Comparison of ENCODE assay signal across 7 mouse cellular contexts in the genomic region with DNA sequence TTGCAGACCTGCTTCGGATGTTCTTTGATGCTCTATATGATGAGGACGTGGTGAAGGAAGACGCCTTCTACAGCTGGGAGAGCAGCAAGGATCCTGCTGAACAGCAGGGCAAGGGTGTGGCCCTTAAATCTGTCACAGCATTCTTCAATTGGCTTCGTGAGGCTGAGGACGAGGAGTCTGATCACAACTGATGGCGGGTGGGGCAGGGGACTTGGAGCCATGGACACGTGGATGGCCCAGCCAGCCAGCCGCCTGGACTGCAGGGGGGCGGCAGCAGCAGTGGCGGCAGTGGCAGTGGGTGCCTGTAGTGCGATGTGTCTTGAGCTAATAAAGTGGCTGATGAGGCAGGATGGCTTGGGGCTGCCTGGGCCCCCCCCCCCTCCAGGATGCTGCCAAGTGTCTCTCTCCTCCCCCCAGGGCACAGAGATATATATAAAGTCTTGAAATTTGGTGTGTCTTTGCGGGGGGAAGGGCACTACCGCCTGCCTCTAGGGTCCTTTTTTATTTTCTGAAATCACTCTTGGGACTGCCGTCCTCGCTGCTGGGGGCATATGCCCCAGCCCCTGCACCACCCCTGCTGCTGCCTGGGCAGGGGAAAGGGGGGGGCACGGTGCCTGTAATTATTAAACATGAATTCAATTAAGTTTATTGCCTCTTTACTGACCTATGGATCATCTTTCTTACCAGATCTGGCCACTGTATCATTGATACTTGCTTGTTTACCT. TPM values are rescaled to one million over a fixed set of nuclear protein-coding genes. Genes with fewer than 3 reads are reported as not detected.
DNase-seq lines count a peak whose midpoint lies in the region; ATAC-seq and TF ChIP-seq lines count a peak whose summit lies in the region.

No protein-coding gene starts in this region.

- WGBS in liver, embryonic 11.5 days, result 53% methylated on average over 16 of the region's 16 CpGs
- 36% methylated on average over 16 of the region's 16 CpGs for WGBS in embryonic facial prominence, embryonic 14.5 days
- WGBS in intestine, embryonic 16.5 days, result 47% methylated on average over 16 of the region's 16 CpGs
- 31% methylated on average over 16 of the region's 16 CpGs for WGBS in olfactory bulb, adult 2 months

- H3K36me3 ChIP-seq in liver, embryonic 11.5 days (ENCODE audit: control insufficient read depth, insufficient read depth, low read length), result peaks cover 40% of the 10 kb centered on the region
- H3K36me3 ChIP-seq in embryonic facial prominence, embryonic 14.5 days (ENCODE audit: control insufficient read depth, insufficient read depth, low read length), result peaks cover 51% of the 10 kb centered on the region
- H3K36me3 ChIP-seq in intestine, embryonic 16.5 days (ENCODE audit: control insufficient read depth, insufficient read depth, low read length), result peaks cover 18% of the 10 kb centered on the region

- H3K4me1 ChIP-seq in liver, embryonic 11.5 days (replicated peaks; ENCODE audit: control insufficient read depth, insufficient read depth, low read length), result peaks cover 30% of the 10 kb centered on the region
- H3K4me1 ChIP-seq in embryonic facial prominence, embryonic 14.5 days (ENCODE audit: control insufficient read depth, insufficient read depth, low read length), result peaks cover 15% of the 10 kb centered on the region
- H3K4me1 ChIP-seq in intestine, embryonic 16.5 days (ENCODE audit: control insufficient read depth, insufficient read depth, low read length), result peaks cover 19% of the 10 kb centered on the region
- peaks cover 28% of the 10 kb centered on the region for H3K4me1 ChIP-seq in olfactory bulb, adult 2 months (ENCODE audit: control insufficient read depth, insufficient read depth, low read length)

- ATAC-seq in liver, embryonic 11.5 days (replicated peaks; ENCODE audit: low FRiP score), result no peak
- no peak for ATAC-seq in embryonic facial prominence, embryonic 14.5 days (ENCODE audit: low read depth)
- peak; percentile 9 for ATAC-seq in intestine, embryonic 16.5 days

- peak overlapping the region; percentile 98 for H3K4me2 ChIP-seq in liver, embryonic 11.5 days
- peak overlapping the region; percentile 94 for H3K4me2 ChIP-seq in embryonic facial prominence, embryonic 14.5 days (ENCODE audit: low read depth, low read length)
- H3K4me2 ChIP-seq in intestine, embryonic 16.5 days (ENCODE audit: low read depth, low read length), result peak overlapping the region; percentile 95; the same call in 1 of the 2 replicates

- H3K4me3 ChIP-seq in liver, embryonic 11.5 days (ENCODE audit: low read depth, low read length), result peak overlapping the region; percentile 72; the same call in 1 of the 2 replicates
- H3K4me3 ChIP-seq in embryonic facial prominence, embryonic 14.5 days (ENCODE audit: low read depth, low read length), result peak overlapping the region; percentile 63
- no peak overlapping the region for H3K4me3 ChIP-seq in intestine, embryonic 16.5 days (ENCODE audit: low read length)
- no peak overlapping the region for H3K4me3 ChIP-seq in olfactory bulb, adult 2 months (ENCODE audit: insufficient read depth, low read depth, low read length)

- peaks cover 19% of the 10 kb centered on the region for H3K27me3 ChIP-seq in liver, embryonic 11.5 days (replicated peaks; ENCODE audit: control insufficient read depth, insufficient read depth, low read length)
- H3K27me3 ChIP-seq in embryonic facial prominence, embryonic 14.5 days (replicated peaks; ENCODE audit: control insufficient read depth, insufficient read depth, low read length), result no peaks in the 10 kb centered on the region
- no peaks in the 10 kb centered on the region; the same call in 1 of the 2 replicates for H3K27me3 ChIP-seq in intestine, embryonic 16.5 days (replicated peaks; ENCODE audit: control insufficient read depth, insufficient read depth, low read length)

- H3K27ac ChIP-seq in liver, embryonic 11.5 days (ENCODE audit: low read depth, low read length), result no peak overlapping the region; the same call in 1 of the 2 replicates
- peak overlapping the region; percentile 92 for H3K27ac ChIP-seq in embryonic facial prominence, embryonic 14.5 days (replicated peaks; ENCODE audit: low read depth, low read length)
- H3K27ac ChIP-seq in intestine, embryonic 16.5 days (ENCODE audit: low read length), result no peak overlapping the region
- H3K27ac ChIP-seq in olfactory bulb, adult 2 months (ENCODE audit: insufficient read depth, low read depth, low read length), result 0 out of 2 replicates have a peak overlapping the region, but pooled peaks have one; percentile 18

- H3K9ac ChIP-seq in liver, embryonic 11.5 days (ENCODE audit: low read depth, low read length), result no peak overlapping the region
- peak overlapping the region; percentile 79; the same call in 1 of the 2 replicates for H3K9ac ChIP-seq in embryonic facial prominence, embryonic 14.5 days (ENCODE audit: low read depth, low read length)
- no peak overlapping the region for H3K9ac ChIP-seq in intestine, embryonic 16.5 days (ENCODE audit: low read depth, low read length)

- no peak for TF ChIP-seq POLR2A in olfactory bulb, adult 2 months (IDR thresholded peaks at IDR 0.05; ENCODE audit: insufficient read depth, low read depth, low read length)

- no peak for TF ChIP-seq CTCF in olfactory bulb, adult 2 months (IDR thresholded peaks at IDR 0.05; ENCODE audit: insufficient read depth, low read depth, low read length)

- no peak for DNase-seq in liver, embryonic 11.5 days (ENCODE audit: low spot score)
- DNase-seq in liver, result no peak
- no peak for DNase-seq in embryonic facial prominence, embryonic 14.5 days (ENCODE audit: low spot score)
- DNase-seq in kidney, postnatal 36 days, result no peak
- no peak for DNase-seq in ovary, postnatal 10 days (ENCODE audit: low spot score)

- no peaks in the 10 kb centered on the region for H3K9me3 ChIP-seq in liver, embryonic 11.5 days (ENCODE audit: control insufficient read depth, low read length)
- no peaks in the 10 kb centered on the region for H3K9me3 ChIP-seq in embryonic facial prominence, embryonic 14.5 days (ENCODE audit: control insufficient read depth, low read length)
- H3K9me3 ChIP-seq in intestine, embryonic 16.5 days (ENCODE audit: control insufficient read depth, low read length), result no peaks in the 10 kb centered on the region

RNA-seq across cellular contexts. Expression of a gene that starts 0.6 kb away (rescaled TPM):
- polyA plus RNA-seq in liver, embryonic 11.5 days (2014; fragmentation: Nextera tagmentation; extraction: Ambion mirVana), result 2.1 TPM in 2 replicates
- 10.9 and 11.2 TPM in 2 replicates for polyA plus RNA-seq in embryonic facial prominence, embryonic 14.5 days (2014; fragmentation: Nextera tagmentation; extraction: Ambion mirVana)
- 6.2 and 6.8 TPM in 2 replicates for polyA plus RNA-seq in intestine, embryonic 16.5 days (2015; fragmentation: Nextera tagmentation; extraction: Ambion mirVana)
- polyA plus RNA-seq in olfactory bulb, adult 2 months (2012; ENCODE audit: insufficient read depth, insufficient read length, low replicate concordance, missing spikeins), result not detected in 2 replicates

RNA-seq across cellular contexts. Expression of a gene that starts 24.3 kb away (rescaled TPM):
- polyA plus RNA-seq in liver, embryonic 11.5 days (2014; fragmentation: Nextera tagmentation; extraction: Ambion mirVana), result 185 and 196 TPM in 2 replicates
- polyA plus RNA-seq in embryonic facial prominence, embryonic 14.5 days (2014; fragmentation: Nextera tagmentation; extraction: Ambion mirVana), result 153 and 157 TPM in 2 replicates
- 158 and 162 TPM in 2 replicates for polyA plus RNA-seq in intestine, embryonic 16.5 days (2015; fragmentation: Nextera tagmentation; extraction: Ambion mirVana)
- 96.5 and 986 TPM in 2 replicates for polyA plus RNA-seq in olfactory bulb, adult 2 months (2012; ENCODE audit: insufficient read depth, insufficient read length, low replicate concordance, missing spikeins)

RNA-seq across cellular contexts. Expression of a gene that starts 25.1 kb away (rescaled TPM):
- polyA plus RNA-seq in liver, embryonic 11.5 days (2014; fragmentation: Nextera tagmentation; extraction: Ambion mirVana), result 124 and 127 TPM in 2 replicates
- polyA plus RNA-seq in embryonic facial prominence, embryonic 14.5 days (2014; fragmentation: Nextera tagmentation; extraction: Ambion mirVana), result 107 and 115 TPM in 2 replicates
- 84.5 and 95.5 TPM in 2 replicates for polyA plus RNA-seq in intestine, embryonic 16.5 days (2015; fragmentation: Nextera tagmentation; extraction: Ambion mirVana)
- not detected in 2 replicates for polyA plus RNA-seq in olfactory bulb, adult 2 months (2012; ENCODE audit: insufficient read depth, insufficient read length, low replicate concordance, missing spikeins)

RNA-seq across cellular contexts. Expression of a gene that starts 25.1 kb away (rescaled TPM):
- 14.4 and 15.3 TPM in 2 replicates for polyA plus RNA-seq in liver, embryonic 11.5 days (2014; fragmentation: Nextera tagmentation; extraction: Ambion mirVana)
- polyA plus RNA-seq in embryonic facial prominence, embryonic 14.5 days (2014; fragmentation: Nextera tagmentation; extraction: Ambion mirVana), result 11.9 and 13.3 TPM in 2 replicates
- 12.0 and 13.1 TPM in 2 replicates for polyA plus RNA-seq in intestine, embryonic 16.5 days (2015; fragmentation: Nextera tagmentation; extraction: Ambion mirVana)
- not detected in 2 replicates for polyA plus RNA-seq in olfactory bulb, adult 2 months (2012; ENCODE audit: insufficient read depth, insufficient read length, low replicate concordance, missing spikeins)

RNA-seq across cellular contexts. Expression of a gene that starts 40.5 kb away (rescaled TPM):
- polyA plus RNA-seq in liver, embryonic 11.5 days (2014; fragmentation: Nextera tagmentation; extraction: Ambion mirVana), result 0.77 and 0.93 TPM in 2 replicates
- polyA plus RNA-seq in embryonic facial prominence, embryonic 14.5 days (2014; fragmentation: Nextera tagmentation; extraction: Ambion mirVana), result 9.1 and 11.7 TPM in 2 replicates
- 3.0 and 3.1 TPM in 2 replicates for polyA plus RNA-seq in intestine, embryonic 16.5 days (2015; fragmentation: Nextera tagmentation; extraction: Ambion mirVana)
- not detected in 2 replicates for polyA plus RNA-seq in olfactory bulb, adult 2 months (2012; ENCODE audit: insufficient read depth, insufficient read length, low replicate concordance, missing spikeins)

Comparison
In these comparisons a context has a peak if more than half of its experiments do, and no peak if none do; other contexts are left out.
1. H3K27ac ChIP-seq: peak in embryonic facial prominence, embryonic 14.5 days (single experiment) and olfactory bulb, adult 2 months (single experiment); none in liver, embryonic 11.5 days (single experiment) and intestine, embryonic 16.5 days (single experiment).
2. H3K4me3 ChIP-seq: peak in liver, embryonic 11.5 days (single experiment) and embryonic facial prominence, embryonic 14.5 days (single experiment); none in intestine, embryonic 16.5 days (single experiment) and olfactory bulb, adult 2 months (single experiment).
3. Peak in every context shown above with its lines, with median percentiles within 50 percentile points of each other: H3K4me2 ChIP-seq.